Mouse (Mus musculus): ENCODE measurements around the gene Ugt1a6b. TPM values are rescaled to one million over a fixed set of nuclear protein-coding genes. Genes with fewer than 3 reads are reported as not detected.

Gene Ugt1a6b
- polyA plus RNA-seq, 1 experiment = 0.13 TPM

GRCm38 (mm10) chr1:88259643-88260024 is 156.6 kb downstream of the Ugt1a6b start:
- H3K27ac ChIP-seq (ENCODE audit: insufficient read depth, low read length) = no peak overlapping the region
- TF ChIP-seq CTCF (IDR thresholded peaks at IDR 0.05; ENCODE audit: extremely low read depth, insufficient read depth, low read length) (no peak), POLR2A (IDR thresholded peaks at IDR 0.05; ENCODE audit: extremely low read depth, insufficient read depth, low read length) (no peak)
- no peaks in the 10 kb centered on the region for H3K4me1 ChIP-seq (ENCODE audit: control insufficient read depth, insufficient read depth, low read length)
- no peak overlapping the region for H3K4me3 ChIP-seq (ENCODE audit: insufficient read depth, low read length)

DNA sequence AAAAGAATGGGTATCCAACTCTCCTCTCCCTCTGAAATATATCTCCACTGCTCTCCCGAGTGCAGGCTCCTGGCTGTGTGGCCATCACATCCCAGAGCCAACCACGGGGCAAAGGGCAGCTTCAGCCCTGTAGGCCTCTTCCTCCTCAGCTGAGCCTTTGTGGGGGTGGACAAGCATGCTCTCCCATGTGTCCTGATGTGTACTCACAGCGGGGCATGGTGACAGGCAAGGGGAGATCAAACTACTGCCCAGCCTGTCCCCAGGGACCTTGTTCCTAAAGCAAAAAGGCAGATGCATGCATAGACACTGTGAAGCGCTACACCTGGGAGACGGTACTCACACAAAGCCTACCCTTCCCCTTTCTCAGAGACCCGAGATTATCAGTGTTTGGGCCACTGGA is 157.1 kb downstream of the Ugt1a6b start:
- no peak overlapping the region for H3K27ac ChIP-seq (ENCODE audit: insufficient read depth, low read length)
- no peak for TF ChIP-seq POLR2A (IDR thresholded peaks at IDR 0.05; ENCODE audit: extremely low read depth, insufficient read depth, low read length)
- TF ChIP-seq CTCF (IDR thresholded peaks at IDR 0.05; ENCODE audit: extremely low read depth, insufficient read depth, low read length) = no peak
- no peak overlapping the region for H3K4me3 ChIP-seq (ENCODE audit: insufficient read depth, low read length)
- no peaks in the 10 kb centered on the region for H3K4me1 ChIP-seq (ENCODE audit: control insufficient read depth, insufficient read depth, low read length)

DNA sequence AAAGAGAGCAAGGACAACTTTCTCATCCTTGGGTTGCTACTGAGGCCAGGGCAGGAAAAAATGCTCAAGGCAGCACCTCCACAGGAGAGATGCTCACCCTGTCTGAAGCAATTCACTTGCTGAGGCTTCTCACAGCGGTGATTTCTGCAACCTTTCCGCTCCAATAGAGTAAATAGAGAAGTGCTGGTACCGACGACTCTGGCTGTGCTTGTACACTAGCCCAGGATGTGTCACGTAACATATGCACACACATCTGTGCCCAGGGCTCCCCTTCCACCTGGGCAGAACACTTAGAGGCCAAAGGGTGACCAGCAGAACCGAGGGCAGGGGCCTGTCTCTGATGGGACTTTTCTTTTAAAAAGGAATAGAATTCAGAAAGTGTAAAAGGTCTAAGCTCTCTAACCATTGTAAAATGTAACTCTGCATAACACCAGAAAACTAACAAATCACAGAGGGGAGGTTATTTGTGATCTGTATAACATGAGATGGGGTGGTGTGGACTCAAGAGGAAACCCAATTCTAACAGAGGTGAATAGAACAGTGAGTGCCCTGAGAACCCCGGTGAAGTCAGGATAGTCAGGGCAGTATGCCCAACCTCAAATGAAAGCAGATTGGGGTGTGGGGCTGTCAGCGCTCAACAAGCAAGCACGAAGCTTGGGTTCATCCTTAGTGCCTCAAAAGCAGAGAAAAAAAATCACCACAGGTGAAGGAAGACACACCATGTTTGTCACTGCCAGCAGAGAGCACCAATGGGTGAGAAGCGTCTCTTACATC is 157.7 kb downstream of the Ugt1a6b start:
- Histone ChIP-seq H3K4me3 (ENCODE audit: insufficient read depth, low read length) (no peak overlapping the region), H3K27ac (ENCODE audit: insufficient read depth, low read length) (no peak overlapping the region), H3K4me1 (ENCODE audit: control insufficient read depth, insufficient read depth, low read length) (no peaks in the 10 kb centered on the region)
- no peak for TF ChIP-seq POLR2A (IDR thresholded peaks at IDR 0.05; ENCODE audit: extremely low read depth, insufficient read depth, low read length)
- no peak for TF ChIP-seq CTCF (IDR thresholded peaks at IDR 0.05; ENCODE audit: extremely low read depth, insufficient read depth, low read length)

- H3K4me3 ChIP-seq (ENCODE audit: insufficient read depth, low read length) = no peak overlapping the region
- TF ChIP-seq POLR2A (IDR thresholded peaks at IDR 0.05; ENCODE audit: extremely low read depth, insufficient read depth, low read length) (no peak), CTCF (IDR thresholded peaks at IDR 0.05; ENCODE audit: extremely low read depth, insufficient read depth, low read length) (no peak)
- no peak overlapping the region for H3K27ac ChIP-seq (ENCODE audit: insufficient read depth, low read length)
- no peaks in the 10 kb centered on the region for H3K4me1 ChIP-seq (ENCODE audit: control insufficient read depth, insufficient read depth, low read length)
Measured at GRCm38 (mm10) chr1:88261706-88262105, 158.7 kb downstream of the Ugt1a6b start.

DNA sequence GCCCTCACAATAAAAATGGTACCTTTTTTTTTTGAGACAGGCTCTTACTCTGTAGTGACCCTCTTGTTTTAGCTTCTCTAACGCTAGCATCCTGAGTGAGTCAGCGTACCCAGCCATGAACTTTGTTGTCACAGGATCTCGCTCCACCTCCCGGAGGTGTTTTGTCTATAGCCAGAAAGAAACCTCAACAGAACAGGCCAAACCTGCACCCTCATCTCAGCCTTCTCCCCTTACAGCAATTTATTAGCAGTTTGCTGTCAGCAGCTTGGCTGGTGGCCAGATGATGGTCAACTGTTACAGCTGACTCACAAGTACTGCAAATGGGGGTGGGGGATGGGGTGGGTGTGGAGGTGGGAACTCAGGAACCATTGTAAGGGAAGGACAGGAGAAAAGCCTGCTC is 159.2 kb downstream of the Ugt1a6b start:
- no peak for TF ChIP-seq POLR2A (IDR thresholded peaks at IDR 0.05; ENCODE audit: extremely low read depth, insufficient read depth, low read length)
- no peak for TF ChIP-seq CTCF (IDR thresholded peaks at IDR 0.05; ENCODE audit: extremely low read depth, insufficient read depth, low read length)
- Histone ChIP-seq H3K4me1 (ENCODE audit: control insufficient read depth, insufficient read depth, low read length) (no peaks in the 10 kb centered on the region), H3K27ac (ENCODE audit: insufficient read depth, low read length) (no peak overlapping the region), H3K4me3 (ENCODE audit: insufficient read depth, low read length) (no peak overlapping the region)

- H3K4me3 ChIP-seq (ENCODE audit: insufficient read depth, low read length) = no peak overlapping the region
- H3K4me1 ChIP-seq (ENCODE audit: control insufficient read depth, insufficient read depth, low read length) = no peaks in the 10 kb centered on the region
- H3K27ac ChIP-seq (ENCODE audit: insufficient read depth, low read length) = no peak overlapping the region
- TF ChIP-seq CTCF (IDR thresholded peaks at IDR 0.05; ENCODE audit: extremely low read depth, insufficient read depth, low read length) (no peak), POLR2A (IDR thresholded peaks at IDR 0.05; ENCODE audit: extremely low read depth, insufficient read depth, low read length) (no peak)
Measured at GRCm38 (mm10) chr1:88262961-88263360, 159.9 kb downstream of the Ugt1a6b start.

- Histone ChIP-seq H3K4me3 (ENCODE audit: insufficient read depth, low read length) (no peak overlapping the region), H3K4me1 (ENCODE audit: control insufficient read depth, insufficient read depth, low read length) (no peaks in the 10 kb centered on the region), H3K27ac (ENCODE audit: insufficient read depth, low read length) (no peak overlapping the region)
- TF ChIP-seq CTCF (IDR thresholded peaks at IDR 0.05; ENCODE audit: extremely low read depth, insufficient read depth, low read length) (no peak), POLR2A (IDR thresholded peaks at IDR 0.05; ENCODE audit: extremely low read depth, insufficient read depth, low read length) (no peak)
Measured at GRCm38 (mm10) chr1:88263778-88264177, 160.7 kb downstream of the Ugt1a6b start.

GRCm38 (mm10) chr1:88264237-88264868 is 161.3 kb downstream of the Ugt1a6b start:
- TF ChIP-seq POLR2A (IDR thresholded peaks at IDR 0.05; ENCODE audit: extremely low read depth, insufficient read depth, low read length) (no peak), CTCF (IDR thresholded peaks at IDR 0.05; ENCODE audit: extremely low read depth, insufficient read depth, low read length) (no peak)
- Histone ChIP-seq H3K4me3 (ENCODE audit: insufficient read depth, low read length) (no peak overlapping the region), H3K27ac (ENCODE audit: insufficient read depth, low read length) (no peak overlapping the region), H3K4me1 (ENCODE audit: control insufficient read depth, insufficient read depth, low read length) (no peaks in the 10 kb centered on the region)

GRCm38 (mm10) chr1:88264869-88265240 is 161.8 kb downstream of the Ugt1a6b start:
- H3K27ac ChIP-seq (ENCODE audit: insufficient read depth, low read length) = no peak overlapping the region
- TF ChIP-seq POLR2A (IDR thresholded peaks at IDR 0.05; ENCODE audit: extremely low read depth, insufficient read depth, low read length) (no peak), CTCF (IDR thresholded peaks at IDR 0.05; ENCODE audit: extremely low read depth, insufficient read depth, low read length) (no peak)
- H3K4me3 ChIP-seq (ENCODE audit: insufficient read depth, low read length) = no peak overlapping the region
- no peaks in the 10 kb centered on the region for H3K4me1 ChIP-seq (ENCODE audit: control insufficient read depth, insufficient read depth, low read length)

DNA sequence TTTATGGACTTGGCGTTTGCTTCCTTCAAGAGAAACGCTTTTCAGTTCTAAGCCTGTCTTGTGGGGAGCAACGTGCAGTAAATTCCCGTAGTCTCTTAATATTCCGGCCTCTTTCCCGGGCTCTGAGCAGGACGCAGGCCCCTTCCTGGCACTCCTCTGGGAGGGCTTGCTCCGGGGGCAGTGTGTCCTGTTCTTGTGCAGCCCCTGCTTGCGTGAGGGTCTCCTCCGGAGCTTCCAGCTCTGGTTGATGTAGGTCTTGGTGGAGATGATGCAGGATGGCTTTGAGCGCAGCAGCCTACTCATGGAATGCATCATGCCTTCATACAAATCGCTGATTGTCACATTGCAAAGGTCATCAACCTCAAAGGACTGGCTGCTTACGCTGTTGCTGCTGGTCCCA is 163.1 kb downstream of the Ugt1a6b start:
- no peak overlapping the region for H3K4me3 ChIP-seq (ENCODE audit: insufficient read depth, low read length)
- no peak for TF ChIP-seq CTCF (IDR thresholded peaks at IDR 0.05; ENCODE audit: extremely low read depth, insufficient read depth, low read length)
- TF ChIP-seq POLR2A (IDR thresholded peaks at IDR 0.05; ENCODE audit: extremely low read depth, insufficient read depth, low read length) = no peak
- no peak overlapping the region for H3K27ac ChIP-seq (ENCODE audit: insufficient read depth, low read length)
- no peaks in the 10 kb centered on the region for H3K4me1 ChIP-seq (ENCODE audit: control insufficient read depth, insufficient read depth, low read length)

Measured in cortical plate, adult 2 months (tissue).